In the genomic region with DNA sequence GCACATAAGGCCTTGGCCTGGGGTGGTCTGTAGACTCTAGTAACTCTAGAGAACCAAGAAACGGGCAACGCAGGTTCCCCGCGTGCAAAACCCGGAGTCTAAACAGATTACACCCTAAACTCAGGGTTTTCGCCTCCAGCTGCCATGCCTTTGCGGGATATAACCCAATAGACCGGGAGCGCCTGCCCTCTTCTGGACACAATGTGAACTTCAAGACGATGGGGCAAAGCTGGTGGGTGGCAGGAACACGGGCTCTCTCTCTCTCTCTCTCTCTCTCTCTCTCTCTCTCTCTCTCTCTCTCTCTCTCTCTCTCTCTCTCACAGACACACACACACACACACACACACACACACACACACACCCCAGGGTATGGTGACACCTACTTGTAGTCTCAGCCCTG, we compare ENCODE assay signal across 9 mouse cellular contexts. TPM values are rescaled to one million over a fixed set of nuclear protein-coding genes. Genes with fewer than 3 reads are reported as not detected.
DNase-seq lines count a peak whose midpoint lies in the region; ATAC-seq and TF ChIP-seq lines count a peak whose summit lies in the region.
"Had no signal": no experiment of that assay in that cellular context is flagged by ENCODE, and none has a peak within 500 bp of the region (broad histone marks: within the 10 kb centered on the region; RNA-seq: fewer than 3 reads in every experiment).

No protein-coding gene starts in this region.

- peak; percentile 41 to 79 for DNase-seq in heart, adult 2 months
- DNase-seq in heart, postnatal 25 days (ENCODE audit: low spot score): no peak
- peak; percentile 88 for DNase-seq in CD4-positive, CD25-positive, alpha-beta regulatory T cell, adult 2 months (ENCODE audit: low read depth, low spot score)
- DNase-seq in brain, adult 2 months (ENCODE audit: low read depth, low spot score): peak; percentile 70
- peak; percentile 87 for DNase-seq in forebrain, embryonic 11.5 days (ENCODE audit: low spot score)
- peak; percentile 71 to 86 for DNase-seq in kidney, postnatal 25 days
- peak; percentile 70 for DNase-seq in lung, postnatal 0 days (ENCODE audit: low spot score)
- DNase-seq in spleen, adult 12 weeks (ENCODE audit: low spot score): peak; percentile 67

- no peak overlapping the region for H3K9ac ChIP-seq in heart, adult 2 months (ENCODE audit: low read depth, low read length)
- no peak overlapping the region for H3K9ac ChIP-seq in forebrain, embryonic 11.5 days (ENCODE audit: low read length)
- no peak overlapping the region for H3K9ac ChIP-seq in lung, postnatal 0 days (replicated peaks; ENCODE audit: low read depth)
- H3K9ac ChIP-seq: limb, embryonic 15.5 days had no signal

- peaks cover 12% of the 10 kb centered on the region for H3K27me3 ChIP-seq in heart, adult 2 months (ENCODE audit: control insufficient read depth, insufficient read depth, low read length)
- H3K27me3 ChIP-seq in forebrain, embryonic 11.5 days (ENCODE audit: control insufficient read depth, insufficient read depth, low read length): peaks cover 48% of the 10 kb centered on the region
- peaks cover 25% of the 10 kb centered on the region; the same call in 1 of the 2 replicates for H3K27me3 ChIP-seq in lung, postnatal 0 days (replicated peaks; ENCODE audit: insufficient read depth, low read length)

- H3K79me2 ChIP-seq in heart, adult 2 months (replicated peaks; ENCODE audit: control insufficient read depth, insufficient read depth, low read length): no peaks in the 10 kb centered on the region

- TF ChIP-seq POLR2A in heart, adult 2 months (IDR thresholded peaks at IDR 0.05; ENCODE audit: insufficient read depth, low read depth, low read length): no peak

- no peak overlapping the region for H3K4me3 ChIP-seq in heart, adult 2 months
- H3K4me3 ChIP-seq in forebrain, embryonic 11.5 days (ENCODE audit: low read depth, low read length): no peak overlapping the region
- H3K4me3 ChIP-seq in lung, postnatal 0 days (ENCODE audit: low read depth, low read length): no peak overlapping the region
- H3K4me3 ChIP-seq: limb, embryonic 15.5 days had no signal

- no peaks in the 10 kb centered on the region for H3K9me3 ChIP-seq in forebrain, embryonic 11.5 days (ENCODE audit: control insufficient read depth, low read length)
- no peaks in the 10 kb centered on the region for H3K9me3 ChIP-seq in lung, postnatal 0 days (ENCODE audit: low read length)
- H3K9me3 ChIP-seq: limb, embryonic 15.5 days had no signal

- no peak for ATAC-seq in forebrain, embryonic 11.5 days (replicated peaks; ENCODE audit: low FRiP score)
- ATAC-seq in lung, postnatal 0 days: no peak

- no peak for TF ChIP-seq EP300 in heart, adult 2 months (IDR thresholded peaks at IDR 0.05; ENCODE audit: insufficient read depth, low read depth, low read length)
- no peak for TF ChIP-seq EP300 in lung, postnatal 0 days (IDR thresholded peaks at IDR 0.05)

- H3K27ac ChIP-seq in heart, adult 2 months: no peak overlapping the region
- H3K27ac ChIP-seq in forebrain, embryonic 11.5 days (ENCODE audit: low read depth, low read length): no peak overlapping the region
- no peak overlapping the region for H3K27ac ChIP-seq in lung, postnatal 0 days (ENCODE audit: low read length)
- H3K27ac ChIP-seq: limb, embryonic 15.5 days had no signal

- H3K4me1 ChIP-seq in heart, adult 2 months (ENCODE audit: control insufficient read depth, insufficient read depth, low read length): no peaks in the 10 kb centered on the region; the same call in 1 of the 2 replicates
- H3K4me1 ChIP-seq in forebrain, embryonic 11.5 days (replicated peaks; ENCODE audit: control insufficient read depth, insufficient read depth, low read length): no peaks in the 10 kb centered on the region; the same call in 1 of the 2 replicates
- H3K4me1 ChIP-seq in lung, postnatal 0 days (ENCODE audit: insufficient read depth, low read depth, low read length): no peaks in the 10 kb centered on the region

- no peak overlapping the region for H3K4me2 ChIP-seq in forebrain, embryonic 11.5 days (ENCODE audit: low read depth, low read length, severe bottlenecking)
- H3K4me2 ChIP-seq in lung, postnatal 0 days (replicated peaks; ENCODE audit: low read depth, low read length): no peak overlapping the region
- H3K4me2 ChIP-seq: limb, embryonic 15.5 days had no signal

- TF ChIP-seq CTCF in heart, adult 2 months (IDR thresholded peaks at IDR 0.05): peak; percentile 71
- TF ChIP-seq CTCF in lung, postnatal 0 days (IDR thresholded peaks at IDR 0.05): peak; percentile 87

- no peaks in the 10 kb centered on the region for H3K36me3 ChIP-seq in heart, adult 2 months (ENCODE audit: control insufficient read depth, insufficient read depth, low read length)
- no peaks in the 10 kb centered on the region for H3K36me3 ChIP-seq in forebrain, embryonic 11.5 days (ENCODE audit: control insufficient read depth, insufficient read depth, low read length)
- H3K36me3 ChIP-seq in lung, postnatal 0 days (ENCODE audit: insufficient read depth, low read length): no peaks in the 10 kb centered on the region
- H3K36me3 ChIP-seq: limb, embryonic 15.5 days had no signal

- WGBS in heart, adult 2 months: 0% methylated on average over 11 of the region's 11 CpGs
- WGBS in forebrain, embryonic 11.5 days: 0% methylated on average over 11 of the region's 11 CpGs
- WGBS in lung, postnatal 0 days: under 1% methylated on average over 11 of the region's 11 CpGs

- intact Hi-C loops in heart, adult 2 months (cut with DNase I): loop anchor here (5.0 kb wide), 2 partner anchors 51 to 129 kb away; no protein-coding TSS in a partner anchor
- intact Hi-C loops in heart, postnatal 25 days (cut with DNase I): no loop called here

RNA-seq across cellular contexts. Expression of gene Onecut3, which starts 11.6 kb away (rescaled TPM):
- under 1 TPM in 1 of 2 experiments, not detected in 1; 0.05 TPM for total RNA-seq in heart, adult 2 months (2021)
- polyA plus RNA-seq in heart, adult 2 months (2012; rRNA removed): 0.06 and 0.09 TPM in 2 replicates
- under 1 TPM in 1 of 2 experiments, not detected in 1; 0.05 TPM for total RNA-seq in heart, postnatal 25 days (2021)
- polyA plus RNA-seq in forebrain, embryonic 11.5 days (2014; fragmentation: Nextera tagmentation; extraction: Ambion mirVana): 0.49 and 0.53 TPM in 2 replicates
- polyA plus RNA-seq in lung, postnatal 0 days (2015; fragmentation: Nextera tagmentation; extraction: Ambion mirVana): not detected in 2 replicates
- polyA plus RNA-seq: limb, embryonic 15.5 days had no signal

RNA-seq across cellular contexts. Expression of gene Atp8b3, which starts 32.7 kb away (rescaled TPM):
- total RNA-seq in heart, adult 2 months (2021): not detected
- 0.39 and 0.50 TPM in 2 replicates for polyA plus RNA-seq in heart, adult 2 months (2012; rRNA removed)
- not detected for total RNA-seq in heart, postnatal 25 days (2021)
- polyA plus RNA-seq in forebrain, embryonic 11.5 days (2014; fragmentation: Nextera tagmentation; extraction: Ambion mirVana): 0.35 and 0.59 TPM in 2 replicates
- 0.04 and 0.10 TPM in 2 replicates for polyA plus RNA-seq in lung, postnatal 0 days (2015; fragmentation: Nextera tagmentation; extraction: Ambion mirVana)

RNA-seq across cellular contexts. Expression of gene Rexo1, which starts 55.1 kb away (rescaled TPM):
- 10 to 100 TPM; 11.6 to 12.3 TPM for total RNA-seq in heart, adult 2 months (2021)
- 19.5 and 19.8 TPM in 2 replicates for polyA plus RNA-seq in heart, adult 2 months (2012; rRNA removed)
- 10 to 100 TPM; 11.1 to 12.2 TPM for total RNA-seq in heart, postnatal 25 days (2021)
- 34.9 and 37.1 TPM in 2 replicates for polyA plus RNA-seq in forebrain, embryonic 11.5 days (2014; fragmentation: Nextera tagmentation; extraction: Ambion mirVana)
- polyA plus RNA-seq in lung, postnatal 0 days (2015; fragmentation: Nextera tagmentation; extraction: Ambion mirVana): 12.9 TPM in 2 replicates
